Mouse (Mus musculus) common myeloid progenitor, adult 5-6 weeks (primary cell): Measurements from ENCODE around the gene Klf4. TPM values are rescaled to one million over a fixed set of nuclear protein-coding genes. Genes with fewer than 3 reads are reported as not detected.

ENCODE experiments used
- ATAC-seq: replicated peaks from 2 replicates; pipeline ENCODE4 v1.8.0; 2016; ENCODE audit warnings: low read depth, mild to moderate bottlenecking, moderate TSS enrichment, inconsistent platforms; ENCODE audit not compliant: poor library complexity, severe bottlenecking
- total RNA-seq: library from RNA; stranded (forward); fragments of 200-1000, 187-1606 nt; gene quantifications from 2 replicates; pipeline ENCODE4 v1.2.3, GENCODE M21; 2017

Gene Klf4
- 2.1 and 5.5 TPM in 2 replicates for total RNA-seq

DNA sequence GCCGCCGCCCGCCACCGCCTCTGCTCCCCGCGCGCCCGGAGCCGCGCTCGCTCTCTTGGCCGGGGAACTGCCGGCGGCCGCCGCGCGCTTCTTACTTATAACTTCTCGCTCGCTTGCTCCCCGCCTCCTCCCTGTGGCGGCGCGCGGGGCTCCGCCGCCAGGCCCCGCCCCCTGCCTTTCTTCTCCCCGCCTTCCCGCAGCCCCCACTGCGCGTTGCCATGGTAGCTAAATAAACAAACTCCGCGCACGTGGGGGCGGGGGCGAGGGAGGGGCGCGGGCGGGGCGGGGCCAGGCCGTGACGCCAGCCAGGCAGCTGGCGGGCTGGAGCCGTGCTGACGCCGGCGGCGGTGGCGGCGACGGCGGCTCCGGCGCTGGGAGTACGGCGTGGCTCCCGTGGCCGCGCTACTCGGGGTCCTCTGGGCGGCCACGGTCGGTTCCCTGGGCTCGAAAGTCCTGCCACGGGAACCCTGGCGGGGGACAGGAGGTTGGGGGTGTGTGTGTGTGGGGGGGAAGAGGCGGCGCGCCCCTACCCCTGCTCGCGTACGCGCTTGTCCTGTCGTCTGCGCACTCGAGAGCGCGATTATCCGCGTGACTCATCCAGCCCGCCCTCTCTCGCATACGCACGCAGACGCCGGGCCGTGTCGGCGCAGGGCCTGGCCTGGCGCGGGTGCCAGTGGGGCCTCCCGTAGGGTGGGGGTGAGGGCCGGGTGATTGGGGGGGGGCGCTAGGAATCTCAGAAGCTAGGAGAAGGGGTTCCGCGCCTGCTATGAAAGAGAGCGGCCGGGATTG, at the start of gene Klf4:
Gene Klf4 (minus strand): TSS at position 60 of the 789 bp plus-strand sequence.
- ATAC-seq, result peak; percentile 44

GRCm38 (mm10) chr4:55571432-55571831, 39.2 kb upstream of the Klf4 start:
- no peak for ATAC-seq

DNA sequence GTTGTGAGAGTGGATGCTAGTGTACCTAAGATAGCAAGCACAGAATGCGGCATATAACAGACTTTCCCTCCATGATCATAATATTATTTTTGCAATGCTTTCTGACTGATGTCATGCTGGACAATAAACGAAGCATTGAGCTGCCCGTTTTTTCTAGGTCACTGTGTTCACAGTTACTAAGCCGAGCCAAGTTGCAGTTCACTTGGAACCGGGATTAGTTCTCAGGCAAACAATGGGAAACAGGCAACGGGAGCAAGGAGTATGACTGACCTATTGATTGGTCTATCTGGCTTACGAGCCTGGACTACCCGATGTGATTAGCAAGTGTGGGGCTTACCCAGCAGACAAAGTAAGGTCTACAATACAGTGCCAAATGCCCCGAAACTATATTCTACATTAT, 35.7 kb upstream of the Klf4 start:
- ATAC-seq, result no peak

DNA sequence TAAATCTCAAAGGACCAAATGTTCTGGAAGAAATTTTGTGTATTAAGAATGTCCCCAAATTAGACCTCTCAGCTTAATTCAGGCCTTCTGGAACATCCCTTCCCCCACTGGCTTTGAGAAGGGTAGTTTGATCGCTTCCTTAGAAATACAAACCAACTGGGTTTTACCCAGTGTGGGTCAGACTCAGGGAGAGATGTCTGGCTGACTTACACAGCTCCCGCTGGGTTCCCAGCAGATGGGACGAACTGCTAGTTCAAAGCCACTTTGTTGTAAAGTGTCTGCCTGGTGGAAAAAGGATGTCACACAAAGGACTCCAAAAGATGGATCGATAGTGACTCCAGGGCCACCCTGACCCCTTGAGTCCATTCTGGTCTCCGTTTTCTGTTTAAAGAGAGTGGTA, 35.3 kb upstream of the Klf4 start:
- no peak for ATAC-seq

- no peak for ATAC-seq
These were observed 32.1 kb upstream of the Klf4 start for GRCm38 (mm10) chr4:55564317-55564716.

DNA sequence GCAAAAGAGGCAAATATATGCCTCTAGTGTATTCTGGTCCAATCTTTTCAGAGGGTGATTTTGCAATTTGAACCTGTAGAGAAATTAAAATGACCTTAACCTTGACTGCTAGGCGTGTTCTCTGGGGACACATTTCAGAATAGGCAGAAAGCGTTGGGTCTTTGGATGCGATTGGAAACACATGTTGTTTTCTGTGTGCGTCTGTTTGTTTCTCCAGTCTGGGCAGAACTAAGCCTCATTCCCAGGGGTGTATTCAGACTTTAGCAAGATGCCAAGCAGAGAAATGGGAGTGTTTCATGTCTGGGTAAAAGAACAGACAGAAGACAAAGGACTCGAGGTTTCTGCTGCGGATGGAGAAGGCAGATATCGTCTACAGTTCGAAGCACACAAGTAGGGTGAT, 30.8 kb upstream of the Klf4 start:
- no peak for ATAC-seq

DNA sequence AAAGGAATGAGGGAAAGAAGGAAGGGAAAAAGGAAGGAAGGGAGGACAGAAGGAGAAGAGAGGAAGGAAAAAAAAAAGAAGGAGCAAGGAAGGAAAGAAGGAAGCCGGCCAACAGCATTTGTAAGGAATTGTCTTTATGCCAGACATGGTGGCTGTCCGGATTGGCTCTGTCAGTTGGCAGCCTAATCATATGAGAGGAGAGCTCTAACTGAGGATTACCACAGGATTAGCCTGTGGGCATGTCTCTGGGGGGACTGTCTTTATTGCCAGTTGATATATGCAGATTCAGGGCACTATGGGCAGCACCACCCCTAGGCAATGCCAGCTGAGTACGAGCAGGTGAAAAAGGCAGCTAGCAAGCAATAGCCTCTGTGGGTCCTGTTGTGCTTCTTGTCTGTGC, 29.8 kb upstream of the Klf4 start:
- ATAC-seq, result no peak

DNA sequence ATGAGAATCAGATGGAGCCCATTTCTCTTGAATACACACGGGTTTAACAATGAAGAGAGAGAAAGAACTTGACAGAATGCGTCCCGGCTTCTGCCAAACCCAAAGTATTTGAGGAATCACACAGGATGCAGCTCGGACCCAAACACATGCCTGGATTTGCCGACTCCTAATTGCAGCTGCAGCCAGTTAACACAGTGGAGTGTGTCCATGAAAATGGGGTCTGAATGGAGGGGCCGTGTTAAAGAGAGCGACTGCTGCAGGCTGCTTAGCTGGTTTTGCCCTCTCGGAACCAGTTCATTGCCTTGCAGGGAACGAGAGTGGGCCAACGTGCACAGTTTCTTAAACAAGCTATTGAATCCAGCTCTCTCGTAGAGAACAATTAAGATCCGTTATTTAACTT, 14.6 kb upstream of the Klf4 start:
- no peak for ATAC-seq

DNA sequence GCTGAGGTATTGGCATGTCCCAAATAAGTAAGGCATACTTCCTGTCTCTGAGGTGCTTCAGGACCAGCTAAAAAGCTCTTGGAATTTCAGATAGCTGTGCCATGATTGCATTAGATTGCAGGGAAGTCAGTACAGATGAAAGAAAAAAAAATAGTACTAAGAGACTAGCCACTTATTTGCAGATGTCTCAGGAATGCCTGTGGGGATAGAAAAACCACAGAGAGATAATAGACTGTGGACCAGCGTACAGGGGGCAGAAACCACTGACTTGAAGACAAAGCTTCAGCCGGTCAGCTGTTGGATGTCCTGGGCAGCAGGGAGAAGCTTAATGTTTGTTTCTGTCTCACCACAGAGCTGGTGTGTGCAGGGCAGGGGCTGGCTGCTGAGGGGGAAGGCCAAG, 10.5 kb upstream of the Klf4 start:
- no peak for ATAC-seq

DNA sequence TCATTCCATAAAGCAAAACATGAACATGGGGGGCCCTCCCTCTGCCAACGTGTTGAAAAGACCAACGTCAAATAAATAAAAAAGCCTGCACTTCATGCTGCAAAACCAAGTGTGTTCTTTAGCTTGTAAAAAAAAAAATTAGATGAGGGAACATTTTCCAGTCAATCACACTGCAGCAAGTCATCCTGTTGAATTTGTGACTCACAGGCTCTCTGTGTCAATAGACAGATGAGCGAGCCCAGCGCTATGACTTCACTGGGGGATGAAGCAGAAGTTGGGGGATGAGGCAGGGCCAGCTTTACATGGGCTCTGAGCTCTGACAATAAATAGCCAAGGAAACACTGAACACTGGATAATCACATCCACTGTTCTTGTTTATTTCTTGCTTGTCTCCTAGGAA, 9.4 kb upstream of the Klf4 start:
- ATAC-seq, result no peak

DNA sequence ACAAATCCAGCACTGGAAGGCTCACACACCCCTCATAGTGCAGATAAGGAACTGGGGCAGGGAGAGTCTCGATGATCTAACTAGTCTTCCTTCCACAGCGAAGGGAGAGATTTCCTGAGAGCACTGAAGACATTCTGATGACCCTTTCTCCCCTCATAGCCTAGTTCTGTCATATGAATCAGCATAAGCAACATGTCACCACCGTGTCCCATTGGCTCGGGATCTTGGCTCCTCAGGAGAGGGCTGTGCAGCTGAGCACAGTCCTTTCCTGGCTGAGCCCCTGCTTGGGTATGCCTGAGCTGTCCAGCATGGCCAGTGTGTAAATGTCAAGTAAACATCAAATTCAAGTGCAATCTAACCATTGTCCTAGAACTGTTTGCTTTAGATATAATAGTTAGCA, 9.0 kb upstream of the Klf4 start:
- no peak for ATAC-seq

- no peak for ATAC-seq
These were observed 2.7 kb upstream of the Klf4 start for GRCm38 (mm10) chr4:55535012-55535411.

- no peak for ATAC-seq
These were observed 2.2 kb upstream of the Klf4 start for GRCm38 (mm10) chr4:55534510-55534909.

GRCm38 (mm10) chr4:55533803-55534254, 1.6 kb upstream of the Klf4 start:
- no peak for ATAC-seq

- no peak for ATAC-seq
These were observed 1.0 kb upstream of the Klf4 start for GRCm38 (mm10) chr4:55533196-55533802.

DNA sequence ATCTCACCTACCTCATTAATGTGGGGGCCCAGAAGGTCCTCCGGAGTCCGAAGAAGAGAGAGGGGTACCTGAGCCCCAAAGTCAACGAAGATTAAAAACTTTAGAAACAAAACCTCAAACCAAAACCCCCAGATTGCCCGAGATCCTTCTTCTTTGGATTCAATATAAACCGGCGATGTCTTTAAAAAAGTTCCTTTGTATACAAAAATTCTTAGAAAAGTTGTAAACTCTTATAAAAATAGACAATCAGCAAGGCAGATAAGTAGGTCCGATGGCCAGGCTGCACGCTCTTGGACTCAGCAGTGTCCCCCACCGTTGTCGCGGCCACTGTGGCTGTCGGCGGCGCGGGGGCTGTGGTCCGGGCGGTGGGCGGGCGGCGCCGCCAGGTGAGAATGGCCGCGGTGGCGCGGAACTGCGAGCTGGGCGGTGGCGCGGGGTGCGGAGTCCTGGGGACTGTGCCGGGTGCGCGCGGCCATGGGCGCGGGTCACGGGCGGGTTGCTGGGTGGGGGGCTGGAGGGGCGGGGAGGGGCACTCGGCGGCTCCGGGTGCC, 335 bp downstream of the Klf4 start:
- ATAC-seq, result no peak

- ATAC-seq, result peak; percentile 28; the same call in 1 of the 2 replicates
These were observed 990 bp downstream of the Klf4 start for GRCm38 (mm10) chr4:55531096-55531855.

GRCm38 (mm10) chr4:55530731-55531095, 1.6 kb downstream of the Klf4 start:
- ATAC-seq, result no peak

- peak; percentile 57 for ATAC-seq
These were observed 2.0 kb downstream of the Klf4 start for GRCm38 (mm10) chr4:55530236-55530635.

DNA sequence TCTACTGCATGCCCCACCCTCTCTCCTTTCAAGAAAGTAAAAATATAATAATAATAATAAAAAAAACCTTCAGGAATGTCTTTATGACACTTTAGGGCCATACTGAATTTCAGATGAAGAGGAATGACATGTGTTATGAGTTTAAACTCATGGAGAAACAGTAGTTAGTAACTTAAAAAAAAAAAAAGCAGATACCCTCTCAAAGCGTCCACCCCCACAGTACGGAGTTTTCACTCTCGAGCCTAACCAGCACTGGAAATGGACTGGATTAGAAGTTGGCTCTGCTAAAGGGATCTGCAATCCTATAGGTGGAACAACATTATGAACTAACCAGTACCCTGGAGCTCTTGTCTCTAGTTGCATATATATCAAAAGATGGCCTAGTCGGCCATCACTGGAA, 3.9 kb downstream of the Klf4 start:
- no peak for ATAC-seq

DNA sequence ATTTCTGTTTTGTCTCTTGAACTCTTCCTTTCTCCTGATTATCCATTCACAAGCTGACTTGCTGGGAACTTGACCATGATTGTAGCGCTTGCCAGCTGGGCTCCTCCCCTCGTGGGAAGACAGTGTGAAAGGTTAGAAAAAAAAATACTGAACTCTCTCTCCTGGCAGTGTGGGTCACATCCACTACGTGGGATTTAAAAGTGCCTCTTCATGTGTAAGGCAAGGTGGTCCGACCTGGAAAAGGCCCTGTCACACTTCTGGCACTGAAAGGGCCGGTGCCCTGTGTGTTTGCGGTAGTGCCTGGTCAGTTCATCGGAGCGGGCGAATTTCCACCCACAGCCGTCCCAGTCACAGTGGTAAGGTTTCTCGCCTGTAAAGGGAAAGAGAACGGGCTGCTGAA, 4.3 kb downstream of the Klf4 start:
- ATAC-seq, result no peak
